23 mouse cellular contexts compared by ENCODE assay signal in genomic region chr3:17329411-17329810, GRCm38 (mm10).
A peak's percentile ranks its signal among the peaks of the same experiment; 100 is the strongest.
DNase-seq lines count a peak whose midpoint lies in the region; ATAC-seq lines count a peak whose summit lies in the region.
"Had no signal": no experiment of that assay in that cellular context is flagged by ENCODE, and none has a peak within 500 bp of the region (broad histone marks: within the 10 kb centered on the region; RNA-seq: fewer than 3 reads in every experiment).

No protein-coding gene starts in this region.

- H3K36me3 ChIP-seq in midbrain, embryonic 12.5 days: no peaks in the 10 kb centered on the region
- H3K36me3 ChIP-seq in midbrain, embryonic 10.5 days: no peaks in the 10 kb centered on the region
- H3K36me3 ChIP-seq in hindbrain, embryonic 15.5 days: no peaks in the 10 kb centered on the region
- no peaks in the 10 kb centered on the region for H3K36me3 ChIP-seq in midbrain, embryonic 16.5 days (ENCODE audit: control insufficient read depth, insufficient read depth, low read length)
- H3K36me3 ChIP-seq in intestine, embryonic 15.5 days: no peaks in the 10 kb centered on the region
- H3K36me3 ChIP-seq: heart, embryonic 15.5 days had no signal

- DNase-seq in midbrain, embryonic 10.5 days (ENCODE audit: low spot score): no peak
- peak; percentile 95 for DNase-seq in retina, postnatal 1 day
- DNase-seq in layer of hippocampus, postnatal 10 days (ENCODE audit: low spot score in 2 of 2): no peak
- DNase-seq: adrenal gland, postnatal 10 days; cerebellum, adult 11-12 months; cerebellum, postnatal 14 days; gastrocnemius, postnatal 25 days; heart, postnatal 4 days; kidney, postnatal 14 days; liver; lung, postnatal 10 days; right cerebral cortex, postnatal 14 days; spleen, adult 18-20 months; thymus, postnatal 25 days had no signal

- peaks cover 30% of the 10 kb centered on the region; the same call in 1 of the 2 replicates for H3K4me1 ChIP-seq in midbrain, embryonic 12.5 days
- H3K4me1 ChIP-seq in midbrain, embryonic 10.5 days: peaks cover 60% of the 10 kb centered on the region
- peaks cover 4% of the 10 kb centered on the region; the same call in 1 of the 2 replicates for H3K4me1 ChIP-seq in hindbrain, embryonic 15.5 days (replicated peaks)
- H3K4me1 ChIP-seq in midbrain, embryonic 16.5 days (ENCODE audit: control insufficient read depth, insufficient read depth, low read length): peaks cover 40% of the 10 kb centered on the region
- no peaks in the 10 kb centered on the region for H3K4me1 ChIP-seq in intestine, embryonic 15.5 days (replicated peaks)
- H3K4me1 ChIP-seq: heart, embryonic 15.5 days had no signal

- peak overlapping the region; percentile 65 for H3K27ac ChIP-seq in midbrain, embryonic 12.5 days (replicated peaks)
- no peak overlapping the region; the same call in 1 of the 2 replicates for H3K27ac ChIP-seq in midbrain, embryonic 10.5 days (replicated peaks)
- H3K27ac ChIP-seq in hindbrain, embryonic 15.5 days (replicated peaks): peak overlapping the region; percentile 70
- peak overlapping the region; percentile 92 for H3K27ac ChIP-seq in midbrain, embryonic 16.5 days (ENCODE audit: low read length)
- H3K27ac ChIP-seq in intestine, embryonic 15.5 days: no peak overlapping the region
- H3K27ac ChIP-seq: forebrain, embryonic 13.5 days; heart, embryonic 15.5 days; layer of hippocampus, adult 2 months had no signal

- ATAC-seq in midbrain, embryonic 12.5 days (ENCODE audit: low FRiP score, low read depth): no peak
- ATAC-seq in hindbrain, embryonic 15.5 days (ENCODE audit: low FRiP score, low read depth): peak; percentile 43; the same call in 1 of the 2 replicates
- peak; percentile 15; the same call in 1 of the 2 replicates for ATAC-seq in midbrain, embryonic 16.5 days
- no peak for ATAC-seq in intestine, embryonic 15.5 days
- ATAC-seq: forebrain, embryonic 13.5 days; intestine, postnatal 0 days; Patski had no signal

- H3K4me3 ChIP-seq in midbrain, embryonic 12.5 days: no peak overlapping the region
- H3K4me3 ChIP-seq in midbrain, embryonic 10.5 days: no peak overlapping the region
- no peak overlapping the region for H3K4me3 ChIP-seq in hindbrain, embryonic 15.5 days
- no peak overlapping the region for H3K4me3 ChIP-seq in midbrain, embryonic 16.5 days (ENCODE audit: low read depth, low read length)
- H3K4me3 ChIP-seq in intestine, embryonic 15.5 days (replicated peaks): no peak overlapping the region
- H3K4me3 ChIP-seq: forebrain, embryonic 13.5 days; heart, embryonic 15.5 days; layer of hippocampus, adult 2 months had no signal

- no peak overlapping the region for H3K4me2 ChIP-seq in midbrain, embryonic 12.5 days (replicated peaks)
- H3K4me2 ChIP-seq in hindbrain, embryonic 15.5 days: peak overlapping the region; percentile 21; the same call in 1 of the 2 replicates
- H3K4me2 ChIP-seq in midbrain, embryonic 16.5 days (ENCODE audit: low read length): peak overlapping the region; percentile 43
- no peak overlapping the region for H3K4me2 ChIP-seq in intestine, embryonic 15.5 days (replicated peaks)
- H3K4me2 ChIP-seq: forebrain, embryonic 13.5 days; heart, embryonic 15.5 days had no signal

- WGBS in midbrain, embryonic 12.5 days: 31% methylated on average over 4 of the region's 4 CpGs
- 65% methylated on average over 4 of the region's 4 CpGs for WGBS in midbrain, embryonic 10.5 days
- WGBS in hindbrain, embryonic 15.5 days: 42% methylated on average over 4 of the region's 4 CpGs
- 25% methylated on average over 4 of the region's 4 CpGs for WGBS in midbrain, embryonic 16.5 days
- 77% methylated on average over 4 of the region's 4 CpGs for WGBS in intestine, embryonic 15.5 days

- H3K9me3 ChIP-seq in midbrain, embryonic 12.5 days: no peaks in the 10 kb centered on the region
- no peaks in the 10 kb centered on the region for H3K9me3 ChIP-seq in midbrain, embryonic 10.5 days (replicated peaks)
- no peaks in the 10 kb centered on the region for H3K9me3 ChIP-seq in hindbrain, embryonic 15.5 days
- no peaks in the 10 kb centered on the region for H3K9me3 ChIP-seq in midbrain, embryonic 16.5 days (replicated peaks; ENCODE audit: control insufficient read depth, low read length, poor library complexity, severe bottlenecking)
- no peaks in the 10 kb centered on the region for H3K9me3 ChIP-seq in intestine, embryonic 15.5 days
- H3K9me3 ChIP-seq: forebrain, embryonic 13.5 days; heart, embryonic 15.5 days had no signal

- no peak overlapping the region for H3K9ac ChIP-seq in midbrain, embryonic 12.5 days (replicated peaks)
- H3K9ac ChIP-seq in hindbrain, embryonic 15.5 days: no peak overlapping the region
- peak overlapping the region; percentile 55; the same call in 1 of the 2 replicates for H3K9ac ChIP-seq in midbrain, embryonic 16.5 days (ENCODE audit: low read depth, low read length)
- H3K9ac ChIP-seq in intestine, embryonic 15.5 days: no peak overlapping the region
- H3K9ac ChIP-seq: forebrain, embryonic 13.5 days; heart, embryonic 15.5 days had no signal

- H3K27me3 ChIP-seq in midbrain, embryonic 12.5 days: no peaks in the 10 kb centered on the region
- H3K27me3 ChIP-seq in midbrain, embryonic 10.5 days (ENCODE audit: low read depth, poor library complexity, severe bottlenecking): no peaks in the 10 kb centered on the region
- no peaks in the 10 kb centered on the region for H3K27me3 ChIP-seq in hindbrain, embryonic 15.5 days
- H3K27me3 ChIP-seq in midbrain, embryonic 16.5 days (ENCODE audit: control insufficient read depth, insufficient read depth, low read depth, low read length): no peaks in the 10 kb centered on the region
- no peaks in the 10 kb centered on the region for H3K27me3 ChIP-seq in intestine, embryonic 15.5 days (replicated peaks)
- H3K27me3 ChIP-seq: forebrain, embryonic 13.5 days; heart, embryonic 15.5 days had no signal

Comparison
In these comparisons a context has a peak if more than half of its experiments do, and no peak if none do; other contexts are left out.
1. ATAC-seq: peak in hindbrain, embryonic 15.5 days (single experiment) and midbrain, embryonic 16.5 days (single experiment); none in midbrain, embryonic 12.5 days (single experiment) and intestine, embryonic 15.5 days (single experiment).
2. H3K27ac ChIP-seq: peak in midbrain, embryonic 12.5 days (single experiment), hindbrain, embryonic 15.5 days (single experiment) and midbrain, embryonic 16.5 days (single experiment); none in midbrain, embryonic 10.5 days (single experiment) and intestine, embryonic 15.5 days (single experiment).
3. H3K4me2 ChIP-seq: peak in hindbrain, embryonic 15.5 days (single experiment) and midbrain, embryonic 16.5 days (single experiment); none in midbrain, embryonic 12.5 days (single experiment) and intestine, embryonic 15.5 days (single experiment).